Mouse (Mus musculus): ENCODE data around the gene Ces1f.

- TF ChIP-seq CTCF (IDR thresholded peaks at IDR 0.05; ENCODE audit: extremely low read depth, insufficient read depth, low read length) (no peak), POLR2A (IDR thresholded peaks at IDR 0.05; ENCODE audit: extremely low read depth, insufficient read depth, low read length) (no peak)
These were observed 57.7 kb downstream of the Ces1f start for GRCm38 (mm10) chr8:93221896-93222295.

Data from cortical plate, adult 2 months (tissue).